Mouse (Mus musculus): ENCODE data around the gene Serpina9. TPM values are rescaled to one million over a fixed set of nuclear protein-coding genes. Genes with fewer than 3 reads are reported as not detected.

The Serpina9 gene
- polyA plus RNA-seq, 1 experiment = 2.7 TPM

GRCm38 (mm10) chr12:104041401-104041800 lies 27.8 kb upstream of the Serpina9 start:
- WGBS = 55% methylated on average over 6 of the region's 6 CpGs
- TF ChIP-seq CTCF (IDR thresholded peaks at IDR 0.05; ENCODE audit: insufficient read depth, low read length) (no peak), POLR2A (IDR thresholded peaks at IDR 0.05; ENCODE audit: borderline replicate concordance, extremely low read depth, low read depth, low read length) (no peak)
- DNase-seq = peak; percentile 29
- no peak overlapping the region for H3K4me3 ChIP-seq (replicated peaks; ENCODE audit: extremely low read depth, low read depth, low read length)
- H3K4me1 ChIP-seq (ENCODE audit: control insufficient read depth, insufficient read depth, low read length) = no peaks in the 10 kb centered on the region

GRCm38 (mm10) chr12:104038181-104038580 lies 24.6 kb upstream of the Serpina9 start:
- TF ChIP-seq CTCF (IDR thresholded peaks at IDR 0.05; ENCODE audit: insufficient read depth, low read length) = no peak
- TF ChIP-seq POLR2A (IDR thresholded peaks at IDR 0.05; ENCODE audit: borderline replicate concordance, extremely low read depth, low read depth, low read length) = no peak
- H3K4me1 ChIP-seq (ENCODE audit: control insufficient read depth, insufficient read depth, low read length) = no peaks in the 10 kb centered on the region
- 89% methylated on average over 7 of the region's 7 CpGs for WGBS
- no peak for DNase-seq
- H3K4me3 ChIP-seq (replicated peaks; ENCODE audit: extremely low read depth, low read depth, low read length) = no peak overlapping the region

GRCm38 (mm10) chr12:104033752-104034151 lies 20.2 kb upstream of the Serpina9 start:
- no peak for DNase-seq
- TF ChIP-seq CTCF (IDR thresholded peaks at IDR 0.05; ENCODE audit: insufficient read depth, low read length) (no peak), POLR2A (IDR thresholded peaks at IDR 0.05; ENCODE audit: borderline replicate concordance, extremely low read depth, low read depth, low read length) (no peak)
- H3K4me3 ChIP-seq (replicated peaks; ENCODE audit: extremely low read depth, low read depth, low read length) = no peak overlapping the region
- WGBS = 100% methylated on average over 1 of the region's 1 CpGs
- H3K4me1 ChIP-seq (ENCODE audit: control insufficient read depth, insufficient read depth, low read length) = no peaks in the 10 kb centered on the region

GRCm38 (mm10) chr12:104029986-104030385 lies 16.4 kb upstream of the Serpina9 start:
- 43% methylated on average over 8 of the region's 8 CpGs for WGBS
- TF ChIP-seq CTCF (IDR thresholded peaks at IDR 0.05; ENCODE audit: insufficient read depth, low read length) (peak; percentile 59), POLR2A (IDR thresholded peaks at IDR 0.05; ENCODE audit: borderline replicate concordance, extremely low read depth, low read depth, low read length) (no peak)
- peak; percentile 28 for DNase-seq
- Histone ChIP-seq H3K4me3 (replicated peaks; ENCODE audit: extremely low read depth, low read depth, low read length) (no peak overlapping the region), H3K4me1 (ENCODE audit: control insufficient read depth, insufficient read depth, low read length) (no peaks in the 10 kb centered on the region)

- Histone ChIP-seq H3K4me3 (replicated peaks; ENCODE audit: extremely low read depth, low read depth, low read length) (no peak overlapping the region), H3K4me1 (ENCODE audit: control insufficient read depth, insufficient read depth, low read length) (no peaks in the 10 kb centered on the region)
- DNase-seq = no peak
- no peak for TF ChIP-seq CTCF (IDR thresholded peaks at IDR 0.05; ENCODE audit: insufficient read depth, low read length)
- TF ChIP-seq POLR2A (IDR thresholded peaks at IDR 0.05; ENCODE audit: borderline replicate concordance, extremely low read depth, low read depth, low read length) = no peak
- WGBS = 64% methylated on average over 3 of the region's 3 CpGs
These were observed 1.7 kb upstream of the Serpina9 start for GRCm38 (mm10) chr12:104015280-104015679.

- no peak for TF ChIP-seq POLR2A (IDR thresholded peaks at IDR 0.05; ENCODE audit: borderline replicate concordance, extremely low read depth, low read depth, low read length)
- TF ChIP-seq CTCF (IDR thresholded peaks at IDR 0.05; ENCODE audit: insufficient read depth, low read length) = no peak
- no peak overlapping the region for H3K4me3 ChIP-seq (replicated peaks; ENCODE audit: extremely low read depth, low read depth, low read length)
- DNase-seq = no peak
- peaks cover 9% of the 10 kb centered on the region; the same call in 1 of the 2 replicates for H3K4me1 ChIP-seq (ENCODE audit: control insufficient read depth, insufficient read depth, low read length)
- WGBS = 84% methylated on average over 5 of the region's 5 CpGs
These were observed 8.9 kb downstream of the Serpina9 start for GRCm38 (mm10) chr12:104004689-104005088.

GRCm38 (mm10) chr12:104003238-104003612 lies 10.3 kb downstream of the Serpina9 start:
- Histone ChIP-seq H3K4me3 (replicated peaks; ENCODE audit: extremely low read depth, low read depth, low read length) (no peak overlapping the region), H3K4me1 (ENCODE audit: control insufficient read depth, insufficient read depth, low read length) (peaks cover 9% of the 10 kb centered on the region; the same call in 1 of the 2 replicates)
- no peak for TF ChIP-seq POLR2A (IDR thresholded peaks at IDR 0.05; ENCODE audit: borderline replicate concordance, extremely low read depth, low read depth, low read length)
- TF ChIP-seq CTCF (IDR thresholded peaks at IDR 0.05; ENCODE audit: insufficient read depth, low read length) = no peak
- WGBS = 16% methylated on average over 4 of the region's 4 CpGs
- no peak for DNase-seq

- peak; percentile 48 for DNase-seq
- 32% methylated on average over 10 of the region's 10 CpGs for WGBS
- Histone ChIP-seq H3K4me1 (ENCODE audit: control insufficient read depth, insufficient read depth, low read length) (peaks cover 9% of the 10 kb centered on the region; the same call in 1 of the 2 replicates), H3K4me3 (replicated peaks; ENCODE audit: extremely low read depth, low read depth, low read length) (no peak overlapping the region)
- TF ChIP-seq POLR2A (IDR thresholded peaks at IDR 0.05; ENCODE audit: borderline replicate concordance, extremely low read depth, low read depth, low read length) (no peak), CTCF (IDR thresholded peaks at IDR 0.05; ENCODE audit: insufficient read depth, low read length) (no peak)
These were observed 10.9 kb downstream of the Serpina9 start for GRCm38 (mm10) chr12:104002569-104003237.

- DNase-seq = no peak
- Histone ChIP-seq H3K4me1 (ENCODE audit: control insufficient read depth, insufficient read depth, low read length) (peaks cover 9% of the 10 kb centered on the region; the same call in 1 of the 2 replicates), H3K4me3 (replicated peaks; ENCODE audit: extremely low read depth, low read depth, low read length) (no peak overlapping the region)
- TF ChIP-seq POLR2A (IDR thresholded peaks at IDR 0.05; ENCODE audit: borderline replicate concordance, extremely low read depth, low read depth, low read length) = no peak
- no peak for TF ChIP-seq CTCF (IDR thresholded peaks at IDR 0.05; ENCODE audit: insufficient read depth, low read length)
- 88% methylated on average over 3 of the region's 3 CpGs for WGBS
These were observed 13.0 kb downstream of the Serpina9 start for GRCm38 (mm10) chr12:104000594-104000993.

GRCm38 (mm10) chr12:103999611-104000010 lies 13.9 kb downstream of the Serpina9 start:
- H3K4me3 ChIP-seq (replicated peaks; ENCODE audit: extremely low read depth, low read depth, low read length) = no peak overlapping the region
- H3K4me1 ChIP-seq (ENCODE audit: control insufficient read depth, insufficient read depth, low read length) = peaks cover 9% of the 10 kb centered on the region; the same call in 1 of the 2 replicates
- TF ChIP-seq CTCF (IDR thresholded peaks at IDR 0.05; ENCODE audit: insufficient read depth, low read length) = no peak
- no peak for TF ChIP-seq POLR2A (IDR thresholded peaks at IDR 0.05; ENCODE audit: borderline replicate concordance, extremely low read depth, low read depth, low read length)
- no peak for DNase-seq
- 89% methylated on average over 8 of the region's 8 CpGs for WGBS
